Mouse (Mus musculus) liver (tissue): ENCODE measurements at regions not wholly inside any gene's neighbourhood (a gene's known extent, or its start where the extent isn't known, plus 50 kb on each side); places are given as distances from the start of the nearest gene placed in this dataset.

Experiments
- DNase-seq: peaks from one replicate; pipeline ENCODE4 v3.0.0-alpha.2; 2020; ENCODE audit warnings: mixed read lengths

DNA sequence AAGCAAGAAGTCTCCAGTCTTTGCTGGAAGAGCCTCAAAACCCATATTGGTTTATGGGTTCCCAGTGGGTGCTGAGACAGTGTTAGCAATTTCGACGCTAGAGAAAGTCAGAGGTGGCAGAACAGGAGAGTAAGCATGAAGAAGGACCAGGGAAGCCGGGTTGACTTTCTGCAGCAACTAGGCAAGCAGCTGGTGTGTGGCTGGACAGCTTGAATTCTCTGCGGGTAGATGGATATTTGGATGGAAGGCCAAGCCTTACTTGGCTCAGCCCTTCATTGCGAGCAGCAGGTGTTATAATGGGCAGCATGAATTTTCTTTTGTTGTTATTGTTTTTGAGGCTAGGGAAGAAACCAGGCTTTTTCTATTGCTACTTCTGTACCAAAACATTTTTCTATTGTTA lies 362.7 kb upstream of the Satb1 start:
- DNase-seq, result no peak

DNA sequence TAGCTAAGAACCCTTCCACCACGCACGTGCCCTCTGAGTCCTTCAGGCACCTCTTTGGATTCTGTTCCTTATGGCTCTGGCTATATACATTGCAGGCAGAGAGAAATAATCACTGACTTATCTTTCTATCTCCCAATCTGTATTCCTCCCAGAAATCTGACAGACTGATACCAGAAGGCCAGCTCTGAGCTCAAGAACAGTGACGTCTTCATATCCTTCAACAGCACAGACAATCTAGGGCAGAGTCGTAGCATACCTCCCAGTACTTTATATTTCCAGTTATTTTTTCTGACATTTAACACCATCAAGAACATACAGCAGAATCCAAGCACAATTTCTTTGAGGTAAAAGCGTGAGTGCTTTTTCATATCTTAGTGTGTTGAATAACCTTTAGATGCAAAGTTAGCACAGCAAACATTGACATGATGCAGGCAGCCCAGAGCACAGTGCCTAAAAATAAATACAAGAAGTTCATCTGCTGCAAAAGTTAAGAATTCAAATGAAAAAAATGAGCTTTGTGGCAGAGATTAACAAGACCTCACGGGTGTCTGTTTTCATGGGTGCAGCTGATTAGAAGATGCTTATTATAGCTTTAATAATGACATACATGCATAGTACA lies 358.1 kb upstream of the Satb1 start:
- no peak for DNase-seq

DNA sequence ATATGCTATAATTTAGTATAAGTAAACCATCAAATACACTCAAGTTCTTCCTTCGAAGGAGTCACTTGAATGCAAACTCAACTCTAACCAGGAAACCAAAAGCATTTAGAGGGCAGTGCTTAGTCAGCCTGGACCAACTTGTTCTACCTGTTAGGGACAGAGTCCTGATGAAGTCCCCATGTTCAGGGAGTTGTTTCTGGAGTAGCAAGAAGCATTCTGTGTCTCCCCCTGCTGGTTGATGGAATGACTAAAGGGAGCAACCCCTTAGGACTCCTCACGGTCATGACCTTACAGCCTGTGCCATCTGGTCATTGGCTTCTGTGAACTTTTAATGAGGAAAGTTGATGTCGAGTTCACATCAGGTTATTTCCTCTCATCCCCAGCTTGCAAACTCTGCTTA lies 349.6 kb upstream of the Satb1 start:
- DNase-seq, result peak; percentile 5

DNA sequence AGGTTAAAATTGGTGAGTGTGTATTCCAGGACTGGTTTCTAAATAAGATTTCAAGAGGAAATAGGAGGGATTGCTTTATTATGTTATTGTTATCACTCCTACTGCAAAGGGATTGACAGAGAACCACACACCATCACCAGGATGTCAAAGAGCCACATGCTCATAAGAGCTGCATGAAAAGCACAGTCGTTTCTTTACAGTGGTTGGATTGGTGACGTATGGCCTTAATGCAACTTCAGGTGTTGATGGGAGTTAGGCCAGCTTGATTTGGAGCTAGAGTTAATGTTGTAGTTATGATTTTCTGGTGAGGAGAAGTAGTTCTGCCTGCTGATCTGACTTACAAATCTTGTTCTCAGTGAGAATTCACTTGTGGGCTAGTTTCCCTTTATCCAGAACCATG lies 344.9 kb upstream of the Satb1 start:
- no peak for DNase-seq

DNA sequence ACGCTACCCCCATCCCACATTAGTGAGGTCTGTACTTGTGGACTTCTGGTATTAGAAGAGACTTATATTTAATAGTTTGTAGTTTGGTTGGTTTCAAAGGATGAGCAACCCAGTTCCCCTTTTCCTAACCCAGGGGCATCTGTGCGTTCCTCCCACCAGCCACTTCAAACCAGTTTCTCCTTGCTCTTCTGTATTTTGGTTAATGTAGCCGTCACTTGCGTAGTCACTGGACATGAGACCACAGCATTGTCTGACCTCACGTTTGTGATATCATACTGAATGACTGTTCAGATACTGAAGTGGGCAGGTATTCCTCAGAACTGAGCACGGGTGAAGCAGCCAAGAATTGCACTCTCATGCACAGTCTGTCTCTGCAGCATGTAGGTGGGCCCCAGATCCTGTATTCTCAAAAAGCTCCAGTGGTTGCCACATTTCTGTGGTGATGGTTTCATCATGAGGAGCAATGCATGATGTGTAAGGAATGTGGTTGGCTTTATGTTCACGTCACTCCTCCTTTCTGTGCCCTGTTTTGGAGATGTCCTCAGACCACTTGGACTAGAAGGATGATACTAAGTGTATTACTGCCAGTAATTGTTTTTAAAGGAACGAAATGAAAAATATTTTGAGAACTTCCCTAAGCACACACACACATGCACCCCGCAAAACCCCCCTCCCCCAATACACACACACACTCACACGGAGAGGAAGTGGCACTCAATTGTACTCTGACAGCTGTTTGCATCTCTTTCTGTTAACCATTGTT lies 335.2 kb upstream of the Satb1 start:
- no peak for DNase-seq

DNA sequence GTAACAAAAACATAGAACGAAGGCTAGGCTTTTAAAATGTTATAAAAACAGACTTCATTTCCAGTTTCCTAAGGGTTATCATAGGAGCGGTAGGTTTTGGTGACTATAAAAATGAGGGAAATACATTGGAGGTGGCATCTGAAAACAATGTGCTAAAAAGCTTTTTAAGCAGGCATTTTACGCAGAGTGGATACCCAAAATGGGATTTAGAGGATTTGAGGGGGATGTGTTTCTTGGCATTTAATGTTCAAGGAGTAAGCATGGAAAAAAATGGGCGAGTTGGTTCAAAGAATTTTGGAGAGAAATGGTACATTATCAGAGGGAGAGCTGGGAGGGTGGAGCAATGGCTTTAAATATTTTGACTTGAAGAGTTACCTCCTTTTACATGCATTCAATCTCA lies 334.6 kb upstream of the Satb1 start:
- no peak for DNase-seq

DNA sequence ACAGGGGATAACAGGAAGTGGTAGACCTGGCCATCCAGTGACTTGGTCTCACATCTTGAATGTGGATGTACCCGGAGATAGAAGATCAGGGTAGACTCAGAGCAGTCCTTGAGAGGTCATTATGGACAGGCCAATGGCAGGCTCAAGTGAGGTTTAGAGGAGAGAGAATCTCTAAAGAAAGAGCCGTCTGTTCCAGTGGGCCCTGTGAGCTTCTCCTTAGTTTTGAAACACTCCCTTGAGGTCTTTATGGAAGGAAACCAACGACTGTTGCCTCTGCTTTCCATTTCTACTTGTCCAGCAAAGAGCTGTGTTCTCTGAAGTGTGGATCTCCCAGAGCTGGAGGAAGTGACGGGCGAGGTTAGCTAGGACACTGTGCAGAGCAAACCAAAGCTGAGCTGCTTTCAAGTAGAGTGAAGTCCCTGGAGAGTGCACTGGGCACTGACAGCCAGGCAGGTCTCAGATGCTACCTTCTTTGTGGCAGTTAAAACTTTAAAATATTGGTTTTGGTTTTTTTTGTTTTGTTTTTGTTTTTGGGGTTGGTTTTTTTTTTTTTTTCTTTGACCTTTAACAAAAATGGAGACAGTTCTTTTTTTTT lies 332.9 kb upstream of the Satb1 start:
- no peak for DNase-seq

DNA sequence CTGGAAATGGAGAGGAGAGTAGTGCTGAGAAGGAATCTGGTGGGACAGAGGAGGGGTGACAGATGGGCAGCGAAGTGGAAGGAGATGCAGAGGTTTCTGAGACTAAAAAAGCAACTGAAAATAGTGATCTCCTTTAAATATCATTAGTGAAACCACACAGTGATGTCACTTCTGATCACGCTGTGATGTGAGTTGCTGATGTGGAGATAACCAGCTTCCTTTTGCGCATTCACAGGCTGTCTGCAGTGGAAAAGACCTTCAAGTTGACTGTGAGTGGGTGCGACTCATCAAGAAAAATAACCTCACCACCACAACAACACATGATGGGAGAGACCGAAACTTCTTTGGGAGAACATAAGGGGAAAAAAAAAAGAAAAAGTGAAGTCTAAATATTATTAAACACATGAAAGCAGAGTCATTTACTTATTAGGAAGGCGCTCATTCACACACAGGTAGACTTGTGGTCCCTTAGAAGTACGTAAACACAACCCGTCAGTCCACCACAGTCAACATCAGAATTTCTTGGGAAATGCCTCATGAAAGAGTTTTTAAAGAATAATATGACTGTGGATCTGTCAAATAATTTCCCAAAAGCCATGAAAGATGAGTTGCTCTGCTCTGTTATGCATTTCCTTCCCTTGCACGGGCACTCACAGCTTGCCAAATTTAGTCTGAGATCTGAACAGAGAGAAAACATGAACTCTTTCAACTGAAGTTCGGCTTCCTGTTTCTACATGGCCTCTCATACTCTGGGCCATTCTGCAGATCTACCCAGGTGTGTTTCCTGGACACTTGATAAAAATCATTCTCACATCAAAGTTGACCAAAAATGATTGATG lies 329.7 kb upstream of the Satb1 start:
- no peak for DNase-seq

DNA sequence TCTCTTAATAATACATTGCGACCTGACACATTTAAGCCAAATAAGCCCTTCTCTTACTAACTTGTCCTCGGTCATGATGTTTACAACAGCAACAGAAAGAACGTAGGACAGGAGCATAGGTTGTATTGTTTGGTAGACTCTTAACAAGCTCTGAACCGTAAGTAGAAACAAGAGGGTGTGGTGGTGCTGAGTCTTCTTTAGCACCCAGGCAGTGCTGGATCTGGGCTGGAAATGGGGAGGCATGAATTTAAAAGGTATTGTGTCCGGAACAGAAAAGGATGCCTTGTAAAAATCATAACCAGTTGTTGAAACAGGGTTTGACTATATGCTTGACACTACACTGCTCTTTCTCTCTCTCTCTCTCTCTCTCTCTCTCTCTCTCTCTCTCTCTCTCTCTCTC lies 317.4 kb upstream of the Satb1 start:
- no peak for DNase-seq

DNA sequence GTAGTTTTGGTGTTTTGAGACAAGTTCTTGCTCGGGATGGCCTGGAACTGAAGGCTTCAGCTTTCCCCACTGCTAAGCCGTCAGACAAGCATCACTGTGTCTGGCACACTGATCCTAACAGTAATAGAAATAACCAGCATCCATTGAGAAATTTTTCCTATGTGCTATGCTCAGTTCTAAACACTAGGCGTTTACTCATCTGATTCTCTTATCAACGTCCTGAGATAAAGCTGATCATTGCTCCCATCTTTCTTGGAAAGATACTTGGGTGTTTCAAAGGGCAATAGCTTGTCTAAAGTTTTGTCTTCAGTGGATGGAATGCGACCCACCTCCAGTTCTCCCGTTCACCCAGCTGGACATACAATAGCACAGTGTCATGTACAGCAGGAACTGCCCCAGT lies 316.7 kb upstream of the Satb1 start:
- no peak for DNase-seq

DNA sequence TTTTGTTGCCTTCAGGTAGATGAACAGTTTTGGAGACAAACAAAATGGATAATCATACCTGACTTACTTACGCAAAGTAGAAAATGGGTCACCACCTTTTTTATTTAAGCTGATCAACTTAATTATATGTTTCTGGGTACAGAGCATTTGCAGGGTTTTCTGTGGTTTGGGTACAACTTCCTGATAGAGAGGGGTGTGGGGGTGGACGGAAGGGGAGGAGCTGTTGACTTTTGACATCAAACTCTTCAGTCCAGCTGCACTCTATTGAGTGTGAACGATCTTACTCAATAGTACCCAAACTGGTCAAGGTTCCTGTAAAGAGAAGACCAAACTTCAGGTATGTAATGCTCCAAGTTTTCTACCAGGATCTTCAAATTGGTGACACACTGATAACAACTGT lies 316.0 kb upstream of the Satb1 start:
- no peak for DNase-seq

DNA sequence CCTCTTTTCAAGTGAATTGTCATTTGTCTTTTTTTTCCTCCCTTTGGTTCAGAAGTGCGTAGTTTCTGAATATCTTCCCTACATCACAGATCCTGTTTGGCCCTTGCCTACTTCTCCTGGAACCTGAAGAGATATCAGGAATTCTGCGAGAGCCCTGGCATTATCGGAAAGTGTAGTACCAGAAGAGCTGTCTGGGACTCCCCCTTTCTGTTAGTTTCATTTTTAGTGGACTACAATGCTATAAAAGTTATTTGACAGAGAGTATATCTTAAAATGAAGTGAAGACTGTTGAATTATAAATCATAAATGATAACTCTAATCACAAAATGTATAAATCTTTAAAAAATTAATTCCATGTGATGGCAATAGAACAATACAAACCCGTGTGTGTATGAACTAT lies 270.8 kb upstream of the Satb1 start:
- DNase-seq, result no peak

DNA sequence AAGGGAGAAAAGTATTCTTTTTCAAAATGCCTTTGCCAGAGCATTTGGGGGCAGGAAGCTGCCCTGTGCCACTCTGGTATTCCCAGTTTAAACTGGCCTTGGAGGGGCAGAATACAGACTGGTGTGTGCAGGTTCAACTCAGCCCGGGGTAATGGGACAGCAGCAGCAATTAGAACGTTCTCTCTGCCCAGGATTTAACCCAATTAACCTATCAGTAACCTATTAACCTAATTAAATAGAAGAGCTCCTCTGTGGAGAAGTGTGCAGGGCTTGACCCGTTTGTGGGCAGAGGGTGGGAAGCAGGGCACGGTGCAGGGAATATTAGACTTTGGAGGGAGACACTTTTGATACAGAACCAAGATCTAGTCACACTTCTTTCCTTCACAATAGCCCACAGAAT lies 252.7 kb upstream of the Satb1 start:
- DNase-seq, result no peak

DNA sequence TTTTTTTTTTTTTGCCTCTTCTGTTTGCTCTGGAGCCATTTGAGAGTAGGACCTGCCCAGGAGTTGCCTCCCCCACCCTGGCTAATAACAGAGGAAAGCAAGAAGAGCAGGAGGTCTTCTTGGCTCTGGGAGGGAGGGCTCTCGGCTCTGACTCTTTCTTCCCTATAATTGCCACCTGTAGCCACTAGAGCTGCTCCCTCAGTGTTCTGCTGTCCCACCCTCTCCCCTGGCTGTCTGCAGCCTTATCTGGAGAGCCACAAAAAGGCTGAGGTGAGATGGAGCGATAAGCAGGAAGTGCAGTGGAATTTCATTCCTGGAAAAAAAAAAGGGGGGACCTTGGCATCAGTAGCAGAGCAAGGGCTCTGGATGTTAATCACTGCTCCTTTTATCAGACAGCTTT lies 251.4 kb upstream of the Satb1 start:
- DNase-seq, result no peak

DNA sequence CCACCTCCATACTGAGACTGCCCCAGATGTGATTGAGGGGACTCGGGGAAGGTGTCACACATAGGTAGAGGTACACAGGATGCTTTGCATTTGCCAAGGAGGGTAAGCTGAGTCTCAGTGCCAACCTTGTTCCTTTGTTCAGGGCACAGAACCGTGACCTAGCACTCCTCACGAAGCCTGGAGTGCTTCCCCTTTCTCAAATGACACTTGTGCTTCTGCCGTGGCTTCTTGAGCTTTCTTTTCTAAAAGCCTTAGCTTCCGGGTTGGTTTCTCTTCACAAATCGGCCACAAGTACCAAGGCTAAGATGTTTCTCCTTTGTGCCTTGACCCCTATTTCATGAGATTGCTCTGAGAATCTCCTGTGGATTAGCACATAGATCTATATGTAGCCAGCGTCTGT lies 246.2 kb upstream of the Satb1 start:
- DNase-seq, result no peak

DNA sequence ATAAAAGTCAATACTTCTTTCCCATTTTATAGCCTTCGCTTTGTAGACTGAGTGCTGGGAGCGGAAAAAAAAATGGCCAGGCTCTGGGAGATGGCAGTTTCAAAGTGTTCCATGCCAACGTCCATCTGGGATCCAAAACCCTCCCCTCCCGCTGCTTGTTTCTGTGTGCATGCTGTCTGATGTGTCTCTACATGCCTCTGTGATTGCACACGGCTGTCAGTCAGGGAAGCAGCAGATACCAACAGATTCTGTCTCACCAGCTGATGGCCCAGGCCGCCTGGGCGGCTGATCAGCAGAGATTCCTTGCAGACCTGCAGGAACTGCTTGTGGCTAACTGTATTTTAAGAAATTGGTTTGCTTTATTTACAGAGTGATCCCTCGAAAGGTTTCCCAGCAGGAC lies 245.4 kb upstream of the Satb1 start:
- DNase-seq, result no peak

DNA sequence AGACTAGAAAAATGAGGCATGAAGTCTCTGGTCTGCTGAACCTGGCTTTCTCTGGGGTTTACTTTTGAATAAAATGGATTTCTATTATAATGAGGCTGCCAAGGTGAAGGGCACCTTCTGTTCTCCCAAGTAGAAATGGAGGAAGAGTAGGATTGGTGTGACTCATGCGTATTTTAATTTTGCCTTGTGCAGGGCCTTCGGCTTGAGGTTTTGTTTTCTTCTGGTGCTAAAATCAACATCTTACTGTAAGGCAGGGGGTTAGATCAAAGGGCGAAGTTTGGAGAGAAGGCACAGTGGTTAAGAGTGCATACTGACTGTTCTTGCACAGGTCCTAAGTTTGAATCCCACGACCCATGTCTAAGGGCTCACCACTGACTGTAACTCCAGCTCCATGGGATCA lies 244.9 kb upstream of the Satb1 start:
- DNase-seq, result no peak

DNA sequence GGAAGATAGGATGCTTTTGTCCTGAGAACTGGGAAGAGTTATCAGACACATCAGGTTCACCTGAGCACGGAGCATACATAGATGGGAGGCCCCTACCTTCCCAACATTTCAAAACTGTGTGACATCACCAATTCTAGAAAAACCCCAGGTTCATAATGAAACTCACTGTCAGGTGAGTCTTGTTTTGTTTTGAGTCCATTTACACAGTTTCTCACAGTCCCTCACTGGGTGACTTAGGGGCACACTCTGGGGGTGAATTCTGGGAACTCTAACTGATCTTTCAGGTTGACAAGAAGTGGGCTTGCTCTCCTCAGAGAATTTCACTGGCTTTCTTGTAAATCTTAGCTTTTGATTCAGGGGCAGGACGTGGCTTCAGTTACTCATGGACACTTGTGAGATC lies 243.7 kb upstream of the Satb1 start:
- DNase-seq, result no peak

DNA sequence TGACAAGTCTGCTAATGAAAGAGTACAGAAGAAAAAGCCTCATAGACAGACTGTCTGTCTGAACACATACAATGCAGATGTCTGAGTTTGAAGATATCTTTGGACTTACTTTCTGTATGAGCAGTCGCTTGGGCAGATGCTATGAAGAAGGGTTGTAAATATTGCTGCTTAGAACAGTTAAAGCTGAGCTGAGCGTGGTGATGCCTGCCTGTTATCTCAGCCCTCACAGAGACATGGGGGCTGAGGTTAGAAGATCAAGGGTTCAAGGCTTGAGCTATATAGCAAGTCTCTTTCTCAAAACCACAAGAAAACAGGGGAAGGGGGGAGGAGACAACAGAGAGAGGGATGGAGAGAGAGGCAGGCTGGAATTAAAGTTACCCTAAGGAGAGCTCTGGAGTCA lies 234.6 kb upstream of the Satb1 start:
- DNase-seq, result no peak

DNA sequence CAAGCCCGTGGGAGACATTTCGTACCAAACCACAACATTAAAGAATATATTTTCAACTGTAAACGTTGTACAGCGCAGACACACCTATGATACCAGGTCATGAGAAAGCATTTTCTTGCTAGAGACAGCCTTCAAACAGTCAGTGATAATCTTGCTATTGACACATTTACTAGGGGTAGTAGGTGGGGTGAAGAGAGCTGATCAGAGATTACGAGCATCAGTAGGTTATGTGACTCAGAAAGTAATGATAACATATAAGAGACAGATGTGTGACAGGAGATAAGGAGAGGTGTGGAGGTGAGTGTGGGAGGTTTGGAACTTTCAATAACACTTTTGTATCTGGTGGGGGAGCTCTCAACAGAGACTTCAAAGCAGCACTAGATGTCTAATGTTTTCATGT lies 231.5 kb upstream of the Satb1 start:
- DNase-seq, result no peak

DNA sequence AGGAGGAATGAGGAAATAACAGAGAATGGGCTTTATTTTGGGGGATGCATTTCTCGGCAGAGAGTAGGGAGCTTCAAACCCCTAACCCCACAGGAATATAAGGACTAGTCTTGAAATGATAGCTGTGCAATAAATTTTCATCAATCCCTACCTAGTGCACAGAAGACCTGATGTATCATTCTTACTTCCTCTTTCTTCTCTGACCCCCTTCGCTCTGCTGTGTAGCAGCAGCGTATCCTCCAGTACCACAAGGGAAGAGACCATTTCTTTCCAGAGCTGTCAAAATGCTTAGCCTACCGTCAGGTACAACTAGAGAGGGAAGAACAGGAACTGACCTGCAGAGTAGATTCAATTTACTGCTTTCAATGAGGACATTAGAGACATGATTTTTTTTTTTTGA lies 230.0 kb upstream of the Satb1 start:
- DNase-seq, result no peak

DNA sequence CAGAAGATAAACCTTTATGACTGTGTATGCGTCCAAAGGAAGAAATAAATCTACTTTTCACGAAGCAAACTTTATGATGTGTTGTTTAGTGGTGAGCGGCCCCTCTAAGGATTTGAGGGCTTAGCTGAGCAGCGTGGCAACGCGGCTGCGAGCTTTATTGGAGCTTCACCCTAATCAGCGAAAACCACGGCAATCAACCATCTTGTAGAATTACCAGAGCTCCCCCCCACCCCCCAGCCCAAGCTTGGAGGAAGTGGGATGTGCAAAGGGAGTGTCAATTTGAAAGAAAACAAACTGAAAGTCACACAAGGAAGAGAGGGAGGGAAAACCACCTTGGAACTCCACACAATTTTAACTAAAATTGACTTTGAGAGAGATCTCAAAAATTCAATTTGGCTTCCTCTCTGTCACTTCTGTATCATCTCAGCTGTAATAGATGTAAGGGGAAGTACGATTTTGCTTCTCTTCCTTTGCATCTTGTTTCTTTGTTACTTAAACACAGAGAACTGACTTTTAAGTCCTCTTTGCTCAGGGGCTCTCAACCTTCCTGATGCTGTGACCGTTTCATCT lies 229.1 kb upstream of the Satb1 start:
- no peak for DNase-seq

DNA sequence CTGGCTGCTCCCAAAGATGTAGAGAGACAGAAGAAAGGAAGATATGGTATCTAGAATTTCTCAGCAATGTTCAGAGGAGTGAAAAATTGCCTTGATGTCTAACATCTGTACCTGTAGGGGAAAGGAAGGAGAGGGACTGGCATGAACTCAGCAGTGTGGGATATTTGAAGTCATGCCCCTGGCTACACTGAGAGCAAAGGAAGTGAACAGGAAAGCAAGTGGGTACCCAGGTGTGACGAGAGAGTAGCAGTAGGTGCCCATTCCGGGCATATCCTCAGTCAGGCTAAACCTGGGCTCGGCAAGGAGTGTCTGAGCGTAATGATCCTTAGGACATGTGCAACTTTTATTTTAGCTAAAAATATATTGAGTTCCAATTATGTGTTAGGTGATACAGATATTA lies 203.4 kb upstream of the Satb1 start:
- no peak for DNase-seq
